Mouse (Mus musculus) testis, adult 2 months (tissue): ENCODE data around the gene Rbms2.

Experiments
- CTCF ChIP-seq: fragments of 200-500 bp; IDR thresholded peaks from 2 replicates; pipeline ENCODE4 v1.5.1; 2012; ENCODE audit warnings: low read depth, mild to moderate bottlenecking, inconsistent platforms, low read length, moderate library complexity; ENCODE audit not compliant: control insufficient read depth, insufficient read depth, insufficient replicate concordance
- POLR2A ChIP-seq: fragments of 200-500 bp; IDR thresholded peaks from 2 replicates; pipeline ENCODE4 v1.6.1; 2012; ENCODE audit warnings: low read depth, mild to moderate bottlenecking, inconsistent platforms, low read length, moderate library complexity; ENCODE audit not compliant: control insufficient read depth

GRCm38 (mm10) chr10:128082880-128083421 is 97.1 kb downstream of the Rbms2 start, which contains the start of gene Atp5b:
- no peak for TF ChIP-seq CTCF
- TF ChIP-seq POLR2A = peak; percentile 91
